Mouse (Mus musculus) layer of hippocampus, postnatal 36 days (tissue): ENCODE data around the gene Myadm. TPM values are rescaled to one million over a fixed set of nuclear protein-coding genes. Genes with fewer than 3 reads are reported as not detected.
"Not testable (repeated sequence)": the region's sequence is repeated elsewhere in the genome, so short reads cannot be mapped to it uniquely, and the experiment has no call there.

Source experiments
- DNase-seq, 2 experiments: peaks; one replicate each; pipeline ENCODE4 v3.0.0; 2022
- total RNA-seq, 2 experiments: library from RNA; stranded (reverse); gene quantifications; 2 replicates each; pipeline ENCODE4 v1.2.3; 2021

The Myadm gene
- 10 to 100 TPM; 63.5 to 67.3 TPM for total RNA-seq

GRCm38 (mm10) chr7:3288976-3289970 lies at the start of gene Myadm, which contains the start of gene Prkcg:
Myadm (plus strand) TSS chr7:3289080.
Prkcg (plus strand) TSS chr7:3289179.
- DNase-seq = peak; percentile 68 to 73

GRCm38 (mm10) chr7:3239193-3239592 lies 49.7 kb upstream of the Myadm start:
- no peak for DNase-seq

- DNase-seq = no peak
Measured at GRCm38 (mm10) chr7:3260701-3261100, 28.2 kb upstream of the Myadm start.

- DNase-seq = no peak
Measured at GRCm38 (mm10) chr7:3261446-3261845, 27.4 kb upstream of the Myadm start.

- no peak for DNase-seq
Measured at GRCm38 (mm10) chr7:3262789-3263188, 26.1 kb upstream of the Myadm start.

GRCm38 (mm10) chr7:3264390-3265022 lies 24.4 kb upstream of the Myadm start:
- DNase-seq = no peak

GRCm38 (mm10) chr7:3265311-3265710 lies 23.6 kb upstream of the Myadm start:
- no peak for DNase-seq

GRCm38 (mm10) chr7:3267261-3267660 lies 21.6 kb upstream of the Myadm start:
- DNase-seq = no peak

- no peak for DNase-seq
Measured at GRCm38 (mm10) chr7:3267888-3268287, 21.0 kb upstream of the Myadm start.

GRCm38 (mm10) chr7:3268291-3268690 lies 20.6 kb upstream of the Myadm start:
- DNase-seq = no peak

- no peak for DNase-seq
Measured at GRCm38 (mm10) chr7:3272206-3272605, 16.7 kb upstream of the Myadm start.

- no peak for DNase-seq
Measured at GRCm38 (mm10) chr7:3275455-3276170, 13.3 kb upstream of the Myadm start.

- DNase-seq = not testable (repeated sequence)
Measured at GRCm38 (mm10) chr7:3276781-3277180, 12.1 kb upstream of the Myadm start.

- DNase-seq = no peak
Measured at GRCm38 (mm10) chr7:3280080-3280653, 8.7 kb upstream of the Myadm start.

GRCm38 (mm10) chr7:3280654-3281153 lies 8.2 kb upstream of the Myadm start:
- DNase-seq = peak in 1 of 2 experiments; percentile 41

- no peak for DNase-seq
Measured at GRCm38 (mm10) chr7:3281741-3282140, 7.1 kb upstream of the Myadm start.

- no peak for DNase-seq
Measured at GRCm38 (mm10) chr7:3283081-3283875, 5.6 kb upstream of the Myadm start.

- no peak for DNase-seq
Measured at GRCm38 (mm10) chr7:3284604-3285003, 4.3 kb upstream of the Myadm start.

- no peak for DNase-seq
Measured at GRCm38 (mm10) chr7:3286036-3286435, 2.8 kb upstream of the Myadm start.

- no peak for DNase-seq
Measured at GRCm38 (mm10) chr7:3287186-3287585, 1.7 kb upstream of the Myadm start.
